Mouse (Mus musculus) ES-E14 (cell line): ENCODE measurements around the gene Zfp523.

Experiments
- CHD2 ChIP-seq: IDR thresholded peaks from 2 replicates; pipeline ENCODE4 v1.6.1; 2014; ENCODE audit warnings: mild to moderate bottlenecking, low read depth, low read length, inconsistent platforms
- HCFC1 ChIP-seq: IDR thresholded peaks from 2 replicates; pipeline ENCODE4 v1.6.1; 2012; ENCODE audit warnings: low read length, inconsistent platforms, borderline replicate concordance; ENCODE audit not compliant: insufficient read depth
- MAFK ChIP-seq: IDR thresholded peaks from 2 replicates; pipeline ENCODE4 v1.6.1; 2014; ENCODE audit warnings: mild to moderate bottlenecking, low read depth, low read length, inconsistent platforms; ENCODE audit not compliant: insufficient read depth
- ZC3H11A ChIP-seq: IDR thresholded peaks from 2 replicates; pipeline ENCODE4 v1.6.1; 2012; ENCODE audit warnings: low read depth, mild to moderate bottlenecking, inconsistent platforms, low read length, borderline replicate concordance
- ZNF384 ChIP-seq: IDR thresholded peaks from 2 replicates; pipeline ENCODE4 v1.6.1; 2012; ENCODE audit warnings: low read depth, low read length, inconsistent platforms

DNA sequence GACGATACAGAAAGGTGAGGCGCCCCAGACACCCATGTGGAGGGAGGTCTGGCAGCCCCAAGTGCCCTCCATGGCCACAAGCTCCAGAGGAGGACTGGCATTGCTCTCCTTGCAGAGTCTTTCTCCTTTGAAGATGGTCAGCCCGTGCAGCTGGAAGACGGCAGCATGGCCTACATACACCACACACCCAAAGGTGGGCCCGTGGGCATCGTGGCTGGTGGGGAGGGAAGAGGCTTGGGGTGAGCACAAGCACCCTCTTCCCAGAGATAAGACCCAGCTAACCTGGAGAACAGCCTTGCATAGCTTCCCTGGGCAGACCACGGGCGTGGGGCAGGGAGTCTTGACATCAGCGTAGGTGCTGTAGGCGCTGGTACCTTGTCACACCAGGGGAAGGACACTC lies 18.1 kb downstream of the Zfp523 start:
- TF ChIP-seq ZC3H11A: no peak
- TF ChIP-seq CHD2: no peak
- TF ChIP-seq MAFK: no peak
- TF ChIP-seq HCFC1: no peak
- TF ChIP-seq ZNF384: no peak
